Mouse (Mus musculus): ENCODE measurements around the gene Eif1ad. TPM values are rescaled to one million over a fixed set of nuclear protein-coding genes. Genes with fewer than 3 reads are reported as not detected.
"Not testable (repeated sequence)": the region's sequence is repeated elsewhere in the genome, so short reads cannot be mapped to it uniquely, and the experiment has no call there.

The Eif1ad gene
- polyA plus RNA-seq, 1 experiment from 2014 or later, result 71.1 TPM

GRCm38 (mm10) chr19:5392892-5393291 is 26.4 kb downstream of the Eif1ad start:
- Histone ChIP-seq H3K9ac (no peak overlapping the region), H3K27ac (ENCODE audit: low read depth) (no peak overlapping the region), H3K4me3 (ENCODE audit: low read depth, low read length) (no peak overlapping the region), H3K4me1 (ENCODE audit: insufficient read depth) (0 out of 2 replicates have a peak, but pooled peaks cover 5% of the 10 kb centered on the region), H3K4me2 (no peak overlapping the region), H3K9me3 (ENCODE audit: low read depth, low read length) (no peaks in the 10 kb centered on the region), H3K27me3 (ENCODE audit: insufficient read depth, low read length) (peaks cover 3% of the 10 kb centered on the region), H3K36me3 (ENCODE audit: insufficient read depth) (no peaks in the 10 kb centered on the region)
- DNase-seq (peak; percentile 70), ATAC-seq (ENCODE audit: insufficient read depth) (no peak)
- WGBS, result 31% methylated on average over 4 of the region's 4 CpGs
- TF ChIP-seq CTCF (IDR thresholded peaks at IDR 0.05; ENCODE audit: low read depth), result no peak

- Histone ChIP-seq H3K36me3 (ENCODE audit: insufficient read depth) (no peaks in the 10 kb centered on the region), H3K9ac (no peak overlapping the region), H3K4me3 (ENCODE audit: low read depth, low read length) (no peak overlapping the region), H3K4me1 (ENCODE audit: insufficient read depth) (0 out of 2 replicates have a peak, but pooled peaks cover 5% of the 10 kb centered on the region), H3K4me2 (no peak overlapping the region), H3K27ac (ENCODE audit: low read depth) (no peak overlapping the region), H3K9me3 (ENCODE audit: low read depth, low read length) (no peaks in the 10 kb centered on the region), H3K27me3 (ENCODE audit: insufficient read depth, low read length) (no peaks in the 10 kb centered on the region)
- 42% methylated on average over 10 of the region's 10 CpGs for whole genome bisulfite sequencing
- DNase-seq (no peak), ATAC-seq (ENCODE audit: insufficient read depth) (no peak)
- TF ChIP-seq CTCF (IDR thresholded peaks at IDR 0.05; ENCODE audit: low read depth), result no peak
Measured at GRCm38 (mm10) chr19:5394168-5394567, 27.6 kb downstream of the Eif1ad start.

GRCm38 (mm10) chr19:5395371-5395770 is 28.8 kb downstream of the Eif1ad start:
- no peak for ATAC-seq (ENCODE audit: insufficient read depth)
- 74% methylated on average over 4 of the region's 4 CpGs for WGBS
- Histone ChIP-seq H3K4me3 (ENCODE audit: low read depth, low read length) (no peak overlapping the region), H3K27ac (ENCODE audit: low read depth) (no peak overlapping the region), H3K27me3 (ENCODE audit: insufficient read depth, low read length) (no peaks in the 10 kb centered on the region), H3K4me1 (ENCODE audit: insufficient read depth) (no peaks in the 10 kb centered on the region), H3K9me3 (ENCODE audit: low read depth, low read length) (no peaks in the 10 kb centered on the region), H3K36me3 (ENCODE audit: insufficient read depth) (no peaks in the 10 kb centered on the region), H3K4me2 (no peak overlapping the region), H3K9ac (no peak overlapping the region)
- DNase-seq, result no peak
- TF ChIP-seq CTCF (IDR thresholded peaks at IDR 0.05; ENCODE audit: low read depth), result no peak

GRCm38 (mm10) chr19:5401073-5401472 is 34.5 kb downstream of the Eif1ad start:
- not testable (repeated sequence) for DNase-seq; H3K36me3 ChIP-seq (ENCODE audit: insufficient read depth); H3K9me3 ChIP-seq (ENCODE audit: low read depth, low read length); ATAC-seq (ENCODE audit: insufficient read depth); H3K27me3 ChIP-seq (ENCODE audit: insufficient read depth, low read length); H3K4me1 ChIP-seq (ENCODE audit: insufficient read depth); H3K4me2 ChIP-seq; H3K4me3 ChIP-seq (ENCODE audit: low read depth, low read length); H3K9ac ChIP-seq; H3K27ac ChIP-seq (ENCODE audit: low read depth)
- WGBS, result 69% methylated on average over 4 of the region's 4 CpGs

- WGBS, result 68% methylated on average over 8 of the region's 8 CpGs
- ATAC-seq (ENCODE audit: insufficient read depth), result no peak
- no peak within 1 kb of the TSS for H3K9ac ChIP-seq
Measured at GRCm38 (mm10) chr19:5402293-5402692, 35.8 kb downstream of the Eif1ad start, which contains the start of gene Tsga10ip. TSS of gene Tsga10ip (minus strand) at chr19:5402526.

GRCm38 (mm10) chr19:5405924-5406323 is 39.4 kb downstream of the Eif1ad start:
- Histone ChIP-seq H3K27ac (ENCODE audit: low read depth) (peak overlapping the region; percentile 42; the same call in 1 of the 2 replicates), H3K4me3 (ENCODE audit: low read depth, low read length) (peak overlapping the region; percentile 38), H3K4me1 (ENCODE audit: insufficient read depth) (no peaks in the 10 kb centered on the region), H3K4me2 (peak overlapping the region; percentile 64), H3K36me3 (ENCODE audit: insufficient read depth) (no peaks in the 10 kb centered on the region), H3K9me3 (ENCODE audit: low read depth, low read length) (no peaks in the 10 kb centered on the region), H3K9ac (peak overlapping the region; percentile 46), H3K27me3 (ENCODE audit: insufficient read depth, low read length) (no peaks in the 10 kb centered on the region)
- peak; percentile 27 for DNase-seq
- no peak for ATAC-seq (ENCODE audit: insufficient read depth)
- no peak for TF ChIP-seq CTCF (IDR thresholded peaks at IDR 0.05; ENCODE audit: low read depth)
- 27% methylated on average over 7 of the region's 7 CpGs for WGBS

More at GRCm38 (mm10) chr19:5402293-5402692, 35.8 kb downstream of the Eif1ad start, which contains the start of gene Tsga10ip:
- no peak within 1 kb of the TSS for H3K4me3 ChIP-seq (ENCODE audit: low read depth, low read length)
- no peaks in the 10 kb centered on the region for H3K9me3 ChIP-seq (ENCODE audit: low read depth, low read length)
- no peaks in the 10 kb centered on the region for H3K36me3 ChIP-seq (ENCODE audit: insufficient read depth)
- H3K4me1 ChIP-seq (ENCODE audit: insufficient read depth), result no peaks in the 10 kb centered on the region
- H3K27me3 ChIP-seq (ENCODE audit: insufficient read depth, low read length), result no peaks in the 10 kb centered on the region
- no peak within 1 kb of the TSS for H3K4me2 ChIP-seq
- no peak for DNase-seq
- no peak within 1 kb of the TSS for H3K27ac ChIP-seq (ENCODE audit: low read depth)
- peak; percentile 19; the same call in 1 of the 2 replicates for TF ChIP-seq CTCF (IDR thresholded peaks at IDR 0.05; ENCODE audit: low read depth)

- H3K27ac ChIP-seq (ENCODE audit: low read depth), result peak overlapping the region; percentile 93
- peak overlapping the region; percentile 67 for H3K9ac ChIP-seq
- TF ChIP-seq CTCF (IDR thresholded peaks at IDR 0.05; ENCODE audit: low read depth), result 0 out of 2 replicates have a peak, but pooled peaks have one; percentile 13
- ATAC-seq (ENCODE audit: insufficient read depth), result peak; percentile 86
- 12% methylated on average over 22 of the region's 25 CpGs for WGBS
- not testable (repeated sequence) for H3K4me1 ChIP-seq (ENCODE audit: insufficient read depth); H3K27me3 ChIP-seq (ENCODE audit: insufficient read depth, low read length); H3K36me3 ChIP-seq (ENCODE audit: insufficient read depth); H3K9me3 ChIP-seq (ENCODE audit: low read depth, low read length)
- H3K4me2 ChIP-seq, result peak overlapping the region; percentile 89
- peak; percentile 63 for DNase-seq
- peak overlapping the region; percentile 56 for H3K4me3 ChIP-seq (ENCODE audit: low read depth, low read length)
Measured at GRCm38 (mm10) chr19:5406531-5407126, 40.1 kb downstream of the Eif1ad start.

Measured in lung, embryonic 14.5 days (tissue).